Mouse (Mus musculus): Measurements from ENCODE around the gene Traf5. TPM values are rescaled to one million over a fixed set of nuclear protein-coding genes. Genes with fewer than 3 reads are reported as not detected.

Traf5 gene
- polyA plus RNA-seq, 1 experiment, result 0.77 TPM

DNA sequence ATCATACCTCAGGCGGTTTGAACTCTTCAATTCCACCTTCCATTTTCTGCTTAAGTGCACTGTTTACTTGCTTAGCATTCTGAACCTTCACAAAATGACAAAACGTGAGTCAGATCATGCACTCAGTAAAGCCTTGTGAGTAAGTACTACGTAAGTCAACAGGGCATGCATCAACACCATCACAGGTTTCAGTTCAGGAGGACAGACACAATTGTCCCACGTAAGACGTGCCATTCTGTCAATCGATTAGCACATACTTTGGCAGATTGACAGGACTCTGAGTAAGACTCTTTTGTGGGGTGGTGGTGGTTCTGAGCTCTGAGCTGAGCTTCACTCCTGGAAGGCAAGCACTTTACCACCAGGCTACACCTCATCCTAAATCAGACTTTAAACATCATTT lies 23.9 kb upstream of the Traf5 start:
- Histone ChIP-seq H3K4me1 (ENCODE audit: control insufficient read depth) (peaks cover 15% of the 10 kb centered on the region), H3K4me3 (replicated peaks) (no peak overlapping the region), H3K9me3 (ENCODE audit: control insufficient read depth, low read length) (no peaks in the 10 kb centered on the region), H3K36me3 (ENCODE audit: control insufficient read depth) (peaks cover 91% of the 10 kb centered on the region), H3K27me3 (ENCODE audit: control insufficient read depth) (no peaks in the 10 kb centered on the region)
- TF ChIP-seq GATA1 (IDR thresholded peaks at IDR 0.05; ENCODE audit: low read length) (no peak), TAL1 (IDR thresholded peaks at IDR 0.05; ENCODE audit: low read length) (no peak)

DNA sequence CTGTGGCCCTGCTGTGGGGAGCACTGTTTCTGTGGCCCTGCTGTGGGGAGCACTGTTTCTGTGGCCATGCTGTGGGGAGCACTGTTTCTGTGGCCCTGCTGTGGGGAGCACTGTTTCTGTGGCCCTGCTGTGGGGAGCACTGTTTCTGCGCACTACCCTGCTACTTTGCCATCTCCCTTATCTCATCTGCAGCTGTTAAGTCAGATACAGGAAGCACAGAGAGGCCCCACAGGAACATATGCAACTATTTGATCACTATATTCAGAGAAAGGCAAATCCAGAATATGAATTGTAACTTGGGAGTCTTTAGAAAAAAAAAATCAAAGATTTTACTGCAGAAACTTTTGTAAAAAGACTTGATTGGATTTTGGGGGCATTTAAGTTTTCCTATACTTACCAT lies 23.0 kb upstream of the Traf5 start:
- no peaks in the 10 kb centered on the region for H3K27me3 ChIP-seq (ENCODE audit: control insufficient read depth)
- TF ChIP-seq GATA1 (IDR thresholded peaks at IDR 0.05; ENCODE audit: low read length) (no peak), TAL1 (IDR thresholded peaks at IDR 0.05; ENCODE audit: low read length) (no peak)
- H3K4me3 ChIP-seq (replicated peaks), result no peak overlapping the region
- H3K36me3 ChIP-seq (ENCODE audit: control insufficient read depth), result peaks cover 91% of the 10 kb centered on the region
- peaks cover 15% of the 10 kb centered on the region for H3K4me1 ChIP-seq (ENCODE audit: control insufficient read depth)
- no peaks in the 10 kb centered on the region for H3K9me3 ChIP-seq (ENCODE audit: control insufficient read depth, low read length)

DNA sequence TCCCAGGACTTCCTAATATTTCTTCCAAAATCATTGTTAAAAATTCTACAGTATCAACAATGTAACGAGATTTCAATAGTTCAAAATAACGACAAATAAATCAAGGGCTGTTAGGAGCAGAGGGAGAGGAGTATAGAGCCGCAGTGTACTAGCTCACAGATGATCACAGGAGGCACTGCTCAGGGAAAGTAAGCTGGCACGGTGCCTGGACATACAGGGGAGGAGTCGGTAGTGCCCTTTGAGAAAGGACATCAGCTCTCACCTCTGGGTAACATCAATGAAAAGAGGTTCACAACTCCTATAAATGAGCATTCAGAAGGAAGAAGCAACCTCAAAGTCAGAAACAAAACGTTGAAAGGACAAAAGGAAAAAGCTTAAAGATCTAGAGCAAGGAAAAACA lies 16.8 kb upstream of the Traf5 start:
- Histone ChIP-seq H3K36me3 (ENCODE audit: control insufficient read depth) (peaks cover 88% of the 10 kb centered on the region), H3K9me3 (ENCODE audit: control insufficient read depth, low read length) (no peaks in the 10 kb centered on the region), H3K4me1 (ENCODE audit: control insufficient read depth) (no peaks in the 10 kb centered on the region; the same call in 1 of the 2 replicates), H3K27me3 (ENCODE audit: control insufficient read depth) (no peaks in the 10 kb centered on the region), H3K4me3 (replicated peaks) (no peak overlapping the region)
- TF ChIP-seq TAL1 (IDR thresholded peaks at IDR 0.05; ENCODE audit: low read length) (no peak), GATA1 (IDR thresholded peaks at IDR 0.05; ENCODE audit: low read length) (no peak)

DNA sequence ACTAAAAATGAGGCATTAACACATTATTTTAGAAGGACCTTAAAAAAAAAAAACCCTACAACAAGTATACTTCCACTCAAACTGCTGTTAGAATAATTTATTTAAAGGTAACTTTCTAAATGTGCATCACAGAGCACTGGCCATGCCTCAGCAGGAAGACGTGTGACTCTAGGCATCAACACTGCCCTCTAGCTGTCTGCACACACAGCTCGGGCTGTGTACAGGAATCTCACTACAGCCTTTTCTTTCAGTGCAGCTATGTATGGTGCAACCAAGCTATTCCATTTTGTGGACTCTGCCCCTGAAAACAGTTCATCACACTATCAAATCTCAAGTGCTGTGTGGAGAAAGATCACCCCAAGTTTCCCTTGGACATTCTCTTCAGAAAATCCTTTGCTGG lies 15.0 kb upstream of the Traf5 start:
- no peak overlapping the region for H3K4me3 ChIP-seq (replicated peaks)
- no peaks in the 10 kb centered on the region for H3K9me3 ChIP-seq (ENCODE audit: control insufficient read depth, low read length)
- no peak for TF ChIP-seq GATA1 (IDR thresholded peaks at IDR 0.05; ENCODE audit: low read length)
- TF ChIP-seq TAL1 (IDR thresholded peaks at IDR 0.05; ENCODE audit: low read length), result no peak
- H3K27me3 ChIP-seq (ENCODE audit: control insufficient read depth), result no peaks in the 10 kb centered on the region
- peaks cover 85% of the 10 kb centered on the region for H3K36me3 ChIP-seq (ENCODE audit: control insufficient read depth)
- H3K4me1 ChIP-seq (ENCODE audit: control insufficient read depth), result no peaks in the 10 kb centered on the region; the same call in 1 of the 2 replicates

DNA sequence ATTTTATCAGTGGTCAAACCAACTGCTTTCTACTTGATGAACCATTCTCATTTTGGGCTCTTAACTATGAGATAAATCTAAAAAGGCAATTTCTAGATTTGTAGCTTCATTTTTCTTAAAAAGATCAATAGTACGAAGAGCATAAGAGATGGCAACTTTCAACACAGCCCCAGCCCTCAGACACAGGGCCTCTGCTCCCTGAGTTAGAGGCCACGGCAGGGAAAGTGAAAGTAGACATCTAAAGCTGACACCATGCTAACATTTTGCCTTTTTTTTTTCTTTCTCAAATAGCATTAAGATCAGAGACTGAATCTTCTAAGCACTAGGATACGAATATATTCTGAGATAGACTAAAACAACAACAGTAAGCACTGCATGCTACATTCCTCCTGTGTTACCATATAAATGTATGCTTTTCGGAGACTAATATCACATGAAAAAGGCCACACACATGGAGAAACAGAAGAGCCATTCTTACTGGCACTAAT lies 13.6 kb upstream of the Traf5 start:
- no peaks in the 10 kb centered on the region for H3K27me3 ChIP-seq (ENCODE audit: control insufficient read depth)
- TF ChIP-seq TAL1 (IDR thresholded peaks at IDR 0.05; ENCODE audit: low read length) (no peak), GATA1 (IDR thresholded peaks at IDR 0.05; ENCODE audit: low read length) (no peak)
- H3K9me3 ChIP-seq (ENCODE audit: control insufficient read depth, low read length), result no peaks in the 10 kb centered on the region
- no peak overlapping the region for H3K4me3 ChIP-seq (replicated peaks)
- no peaks in the 10 kb centered on the region; the same call in 1 of the 2 replicates for H3K4me1 ChIP-seq (ENCODE audit: control insufficient read depth)
- H3K36me3 ChIP-seq (ENCODE audit: control insufficient read depth), result peaks cover 85% of the 10 kb centered on the region

DNA sequence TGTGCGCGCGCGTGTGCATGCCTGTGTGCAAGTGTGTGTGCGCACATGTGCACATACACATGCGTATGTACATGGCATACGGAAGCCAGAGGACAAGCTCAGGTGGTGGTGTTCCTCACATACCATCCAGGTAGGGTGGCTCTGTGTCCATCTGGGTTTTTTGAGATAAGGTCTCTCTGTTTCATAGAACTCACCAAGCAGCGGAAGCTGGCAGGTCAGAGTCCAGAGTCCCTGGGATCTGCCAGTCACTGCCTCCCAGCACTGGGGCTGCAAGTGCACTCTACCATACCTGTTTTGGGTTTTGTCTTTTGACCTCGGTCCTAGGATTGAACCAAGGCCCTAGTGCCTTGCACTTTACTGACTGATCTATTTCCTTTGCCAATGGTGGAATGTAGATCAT lies 11.7 kb upstream of the Traf5 start:
- H3K4me3 ChIP-seq (replicated peaks), result no peak overlapping the region
- H3K27me3 ChIP-seq (ENCODE audit: control insufficient read depth), result no peaks in the 10 kb centered on the region
- peaks cover 81% of the 10 kb centered on the region for H3K36me3 ChIP-seq (ENCODE audit: control insufficient read depth)
- TF ChIP-seq TAL1 (IDR thresholded peaks at IDR 0.05; ENCODE audit: low read length) (no peak), GATA1 (IDR thresholded peaks at IDR 0.05; ENCODE audit: low read length) (no peak)
- no peaks in the 10 kb centered on the region for H3K9me3 ChIP-seq (ENCODE audit: control insufficient read depth, low read length)
- no peaks in the 10 kb centered on the region; the same call in 1 of the 2 replicates for H3K4me1 ChIP-seq (ENCODE audit: control insufficient read depth)

DNA sequence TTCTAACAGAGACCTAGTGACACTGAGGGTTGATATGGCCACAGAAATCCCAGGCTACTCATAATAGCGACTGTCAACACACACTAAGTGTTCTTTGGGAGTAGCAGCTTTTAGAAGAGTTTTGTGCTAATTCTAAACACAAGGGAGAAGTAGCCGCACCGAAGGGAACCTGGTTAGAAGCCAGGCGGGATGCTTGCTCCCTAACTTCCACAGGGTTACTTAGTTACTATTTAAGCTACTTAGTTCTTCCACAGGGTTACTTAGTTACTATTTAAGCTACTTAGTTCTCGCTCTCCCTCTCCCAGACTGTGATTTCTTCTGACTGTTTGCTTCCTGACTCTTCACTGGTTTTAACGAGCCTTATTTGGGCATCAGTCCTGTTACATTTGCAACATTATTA lies 10.8 kb upstream of the Traf5 start:
- no peaks in the 10 kb centered on the region for H3K9me3 ChIP-seq (ENCODE audit: control insufficient read depth, low read length)
- no peak overlapping the region for H3K4me3 ChIP-seq (replicated peaks)
- peaks cover 81% of the 10 kb centered on the region for H3K36me3 ChIP-seq (ENCODE audit: control insufficient read depth)
- TF ChIP-seq GATA1 (IDR thresholded peaks at IDR 0.05; ENCODE audit: low read length), result no peak
- TF ChIP-seq TAL1 (IDR thresholded peaks at IDR 0.05; ENCODE audit: low read length), result no peak
- H3K4me1 ChIP-seq (ENCODE audit: control insufficient read depth), result no peaks in the 10 kb centered on the region; the same call in 1 of the 2 replicates
- no peaks in the 10 kb centered on the region for H3K27me3 ChIP-seq (ENCODE audit: control insufficient read depth)

DNA sequence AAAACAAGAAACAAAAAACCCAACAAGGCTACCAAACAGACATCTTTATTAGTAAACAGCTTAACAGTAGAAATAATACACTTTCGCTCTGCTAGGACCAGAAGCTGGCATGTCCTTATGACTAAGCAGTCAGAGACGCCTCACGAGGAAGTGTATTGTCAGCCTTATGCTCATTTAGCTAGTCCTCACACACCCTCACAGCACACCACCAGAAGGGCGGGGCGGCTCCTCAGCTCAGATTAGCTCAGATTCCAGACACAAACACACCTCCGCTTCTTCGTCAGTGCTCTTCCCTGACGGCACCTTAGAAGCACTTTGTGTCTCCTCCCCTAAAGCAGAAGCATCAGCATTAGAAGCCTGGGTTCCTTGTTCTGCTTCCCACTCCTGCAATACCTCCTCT lies 9.0 kb upstream of the Traf5 start:
- TF ChIP-seq GATA1 (IDR thresholded peaks at IDR 0.05; ENCODE audit: low read length) (no peak), TAL1 (IDR thresholded peaks at IDR 0.05; ENCODE audit: low read length) (no peak)
- H3K9me3 ChIP-seq (ENCODE audit: control insufficient read depth, low read length), result no peaks in the 10 kb centered on the region
- no peaks in the 10 kb centered on the region for H3K27me3 ChIP-seq (ENCODE audit: control insufficient read depth)
- H3K4me1 ChIP-seq (ENCODE audit: control insufficient read depth), result no peaks in the 10 kb centered on the region
- no peak overlapping the region for H3K4me3 ChIP-seq (replicated peaks)
- H3K36me3 ChIP-seq (ENCODE audit: control insufficient read depth), result peaks cover 73% of the 10 kb centered on the region

DNA sequence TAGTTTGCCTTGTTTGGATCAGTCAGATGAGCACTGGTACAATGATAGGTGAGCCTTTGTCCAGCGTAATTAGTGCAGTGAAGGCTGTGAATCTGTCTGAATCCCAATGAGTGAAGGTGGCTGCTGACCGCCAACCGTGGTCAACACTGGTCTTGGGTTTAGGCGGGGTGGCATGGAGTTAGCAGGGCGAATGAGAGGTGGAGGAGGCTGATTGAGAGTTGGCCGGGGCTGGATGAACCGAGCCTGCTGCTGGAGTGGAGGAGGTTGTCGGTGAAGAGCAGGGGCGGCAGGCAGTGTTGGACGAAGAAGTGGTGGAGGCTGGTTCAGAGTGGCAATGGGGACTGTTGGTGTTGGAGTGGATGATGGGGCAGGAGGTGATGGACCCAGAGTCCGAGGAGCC lies 8.4 kb upstream of the Traf5 start:
- H3K4me1 ChIP-seq (ENCODE audit: control insufficient read depth), result no peaks in the 10 kb centered on the region
- H3K27me3 ChIP-seq (ENCODE audit: control insufficient read depth), result no peaks in the 10 kb centered on the region
- peaks cover 68% of the 10 kb centered on the region for H3K36me3 ChIP-seq (ENCODE audit: control insufficient read depth)
- no peak overlapping the region for H3K4me3 ChIP-seq (replicated peaks)
- TF ChIP-seq TAL1 (IDR thresholded peaks at IDR 0.05; ENCODE audit: low read length) (no peak), GATA1 (IDR thresholded peaks at IDR 0.05; ENCODE audit: low read length) (no peak)
- H3K9me3 ChIP-seq (ENCODE audit: control insufficient read depth, low read length), result no peaks in the 10 kb centered on the region

DNA sequence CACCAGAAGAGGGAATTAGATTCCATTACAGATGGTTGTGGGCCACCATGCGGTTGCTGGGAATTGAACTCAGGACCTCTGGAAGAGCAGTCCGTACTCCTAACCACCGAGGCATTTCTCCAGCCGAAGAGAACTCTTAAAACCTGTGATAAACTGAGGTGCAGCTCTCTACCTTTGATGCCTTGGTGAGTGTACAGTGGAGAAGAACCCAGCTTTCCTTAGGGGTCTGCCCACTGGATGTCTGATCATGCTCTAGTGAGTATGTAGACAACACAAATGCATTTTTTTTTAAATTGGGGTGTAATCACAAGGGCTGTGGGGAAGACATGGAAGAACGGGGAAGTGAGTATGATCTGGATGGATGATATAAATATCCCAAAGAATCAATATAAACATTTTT lies 3.3 kb upstream of the Traf5 start:
- Histone ChIP-seq H3K4me1 (ENCODE audit: control insufficient read depth) (peaks cover 23% of the 10 kb centered on the region), H3K9me3 (ENCODE audit: control insufficient read depth, low read length) (no peaks in the 10 kb centered on the region), H3K36me3 (ENCODE audit: control insufficient read depth) (peaks cover 25% of the 10 kb centered on the region), H3K27me3 (ENCODE audit: control insufficient read depth) (no peaks in the 10 kb centered on the region), H3K4me3 (replicated peaks) (no peak overlapping the region)
- TF ChIP-seq TAL1 (IDR thresholded peaks at IDR 0.05; ENCODE audit: low read length), result no peak
- no peak for TF ChIP-seq GATA1 (IDR thresholded peaks at IDR 0.05; ENCODE audit: low read length)
